20 mouse cellular contexts compared by ENCODE assay signal in the genomic region with DNA sequence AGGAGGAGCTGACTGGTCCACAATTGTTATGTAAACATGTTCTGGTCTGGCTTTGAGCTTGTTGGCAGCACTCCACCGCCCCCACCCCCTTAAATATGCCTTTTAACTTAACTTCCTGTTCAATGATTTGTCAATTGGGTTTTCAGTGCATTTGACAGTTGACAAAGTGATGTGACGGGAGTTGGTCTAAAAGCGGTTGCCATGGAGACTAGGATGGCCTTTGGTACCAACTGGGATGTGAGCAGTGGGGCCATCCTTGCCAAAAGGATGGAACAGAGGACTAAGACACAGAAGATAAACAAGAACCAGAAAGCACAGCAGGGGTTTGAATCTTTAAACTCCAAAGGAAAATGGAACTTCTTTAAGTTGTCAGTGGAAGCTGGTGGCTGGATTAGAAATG.
DNase-seq lines count a peak whose midpoint lies in the region; ATAC-seq and TF ChIP-seq lines count a peak whose summit lies in the region.
"Had no signal": no experiment of that assay in that cellular context is flagged by ENCODE, and none has a peak within 500 bp of the region (broad histone marks: within the 10 kb centered on the region; RNA-seq: fewer than 3 reads in every experiment).

No protein-coding gene starts in this region.

- peaks cover 21% of the 10 kb centered on the region for H3K4me1 ChIP-seq in hindbrain, embryonic 10.5 days (replicated peaks)
- no peaks in the 10 kb centered on the region for H3K4me1 ChIP-seq in hindbrain, embryonic 16.5 days (ENCODE audit: control insufficient read depth, insufficient read depth, low read depth, low read length)
- H3K4me1 ChIP-seq in lung, embryonic 14.5 days (ENCODE audit: insufficient read depth) = no peaks in the 10 kb centered on the region; the same call in 1 of the 2 replicates
- H3K4me1 ChIP-seq: heart, embryonic 10.5 days; intestine, embryonic 15.5 days had no signal

- ATAC-seq in hindbrain, embryonic 16.5 days = no peak
- peak; percentile 36; the same call in 1 of the 2 replicates for ATAC-seq in lung, embryonic 14.5 days (ENCODE audit: insufficient read depth)
- ATAC-seq: forebrain, embryonic 15.5 days; intestine, embryonic 15.5 days; Patski had no signal

- TF ChIP-seq POLR2A in brain, embryonic 14.5 days (IDR thresholded peaks at IDR 0.05; ENCODE audit: borderline replicate concordance, extremely low read depth, insufficient read depth, insufficient read length, poor library complexity, severe bottlenecking) = no peak

- H3K9me3 ChIP-seq in hindbrain, embryonic 10.5 days = no peaks in the 10 kb centered on the region
- no peaks in the 10 kb centered on the region for H3K9me3 ChIP-seq in hindbrain, embryonic 16.5 days (ENCODE audit: control insufficient read depth, low read length)
- no peaks in the 10 kb centered on the region for H3K9me3 ChIP-seq in lung, embryonic 14.5 days (ENCODE audit: low read depth, low read length)
- H3K9me3 ChIP-seq: embryonic facial prominence, embryonic 12.5 days; forebrain, embryonic 15.5 days; heart, embryonic 10.5 days; intestine, embryonic 15.5 days had no signal

- peak; percentile 31 for DNase-seq in hindbrain, embryonic 10.5 days (ENCODE audit: low spot score)
- DNase-seq in lung, embryonic 14.5 days = peak; percentile 45
- DNase-seq in lung, postnatal 4 days = no peak
- DNase-seq in R1 (ENCODE audit: low read depth, low spot score) = peak; percentile 65
- peak; percentile 43 for DNase-seq in brain, embryonic 14.5 days (ENCODE audit: low read depth)
- DNase-seq: adrenal gland, postnatal 10 days; cerebellum, adult 11-12 months; cerebellum, adult 9-10 months; cerebellum, postnatal 25 days; gastrocnemius, postnatal 10 days; heart, adult 18-20 months; heart, postnatal 10 days; heart, postnatal 4 days had no signal

- no peak for TF ChIP-seq CTCF in lung, embryonic 14.5 days (IDR thresholded peaks at IDR 0.05; ENCODE audit: low read depth)
- no peak for TF ChIP-seq CTCF in brain, embryonic 14.5 days (IDR thresholded peaks at IDR 0.05; ENCODE audit: borderline replicate concordance, extremely low read depth, insufficient read depth, insufficient read length)

- H3K36me3 ChIP-seq in hindbrain, embryonic 10.5 days = no peaks in the 10 kb centered on the region
- no peaks in the 10 kb centered on the region for H3K36me3 ChIP-seq in hindbrain, embryonic 16.5 days (ENCODE audit: control insufficient read depth, insufficient read depth, low read length)
- no peaks in the 10 kb centered on the region for H3K36me3 ChIP-seq in lung, embryonic 14.5 days (ENCODE audit: insufficient read depth)
- H3K36me3 ChIP-seq: embryonic facial prominence, embryonic 12.5 days; forebrain, embryonic 15.5 days; heart, embryonic 10.5 days; intestine, embryonic 15.5 days had no signal

- no peak overlapping the region for H3K4me3 ChIP-seq in hindbrain, embryonic 10.5 days
- H3K4me3 ChIP-seq in hindbrain, embryonic 16.5 days (ENCODE audit: low read length) = no peak overlapping the region
- no peak overlapping the region for H3K4me3 ChIP-seq in lung, embryonic 14.5 days (ENCODE audit: low read depth, low read length)
- H3K4me3 ChIP-seq: embryonic facial prominence, embryonic 12.5 days; forebrain, embryonic 15.5 days; heart, embryonic 10.5 days; intestine, embryonic 15.5 days had no signal

- peaks cover 64% of the 10 kb centered on the region for H3K27me3 ChIP-seq in hindbrain, embryonic 10.5 days (ENCODE audit: insufficient read depth, poor library complexity, severe bottlenecking)
- no peaks in the 10 kb centered on the region; the same call in 1 of the 2 replicates for H3K27me3 ChIP-seq in hindbrain, embryonic 16.5 days (replicated peaks; ENCODE audit: control insufficient read depth, insufficient read depth, low read length)
- H3K27me3 ChIP-seq in lung, embryonic 14.5 days (ENCODE audit: insufficient read depth, low read length) = no peaks in the 10 kb centered on the region
- H3K27me3 ChIP-seq: CH12.LX; embryonic facial prominence, embryonic 12.5 days; forebrain, embryonic 15.5 days; intestine, embryonic 15.5 days; Patski had no signal

- H3K9ac ChIP-seq in hindbrain, embryonic 16.5 days (ENCODE audit: low read depth, low read length) = no peak overlapping the region
- no peak overlapping the region for H3K9ac ChIP-seq in lung, embryonic 14.5 days
- H3K9ac ChIP-seq: embryonic facial prominence, embryonic 12.5 days; forebrain, embryonic 15.5 days; intestine, embryonic 15.5 days had no signal

- 42% methylated on average over 3 of the region's 3 CpGs for WGBS in hindbrain, embryonic 10.5 days
- WGBS in hindbrain, embryonic 16.5 days = 29% methylated on average over 3 of the region's 3 CpGs
- 46% methylated on average over 3 of the region's 3 CpGs for WGBS in lung, embryonic 14.5 days

- no peak overlapping the region for H3K27ac ChIP-seq in hindbrain, embryonic 10.5 days
- H3K27ac ChIP-seq in hindbrain, embryonic 16.5 days (ENCODE audit: low read depth, low read length) = no peak overlapping the region
- no peak overlapping the region for H3K27ac ChIP-seq in lung, embryonic 14.5 days (ENCODE audit: low read depth)
- H3K27ac ChIP-seq: embryonic facial prominence, embryonic 12.5 days; forebrain, embryonic 15.5 days; heart, embryonic 10.5 days; intestine, embryonic 15.5 days had no signal

- H3K4me2 ChIP-seq in hindbrain, embryonic 16.5 days (ENCODE audit: low read length) = no peak overlapping the region
- H3K4me2 ChIP-seq in lung, embryonic 14.5 days = no peak overlapping the region
- H3K4me2 ChIP-seq: embryonic facial prominence, embryonic 12.5 days; forebrain, embryonic 15.5 days; intestine, embryonic 15.5 days had no signal

Comparison
In these comparisons a context has a peak if more than half of its experiments do, and no peak if none do; other contexts are left out.
1. DNase-seq: peak in hindbrain, embryonic 10.5 days (single experiment), lung, embryonic 14.5 days (single experiment), R1 (single experiment) and brain, embryonic 14.5 days (single experiment); none in lung, postnatal 4 days (0 of 2).